Mouse (Mus musculus) kidney, adult 9 months (tissue): Measurements from ENCODE around the gene Plppr1.

ENCODE experiments used
- DNase-seq: peaks from one replicate; pipeline ENCODE4 v3.0.0; 2022

Gene Plppr1

GRCm38 (mm10) chr4:49059021-49059401 lies at the start of gene Plppr1:
Gene Plppr1 (plus strand): TSS chr4:49059273.
- peak; percentile 13 for DNase-seq

- no peak for DNase-seq
These were observed 42.4 kb upstream of the Plppr1 start for GRCm38 (mm10) chr4:49016701-49017100.

- no peak for DNase-seq
These were observed 35.9 kb upstream of the Plppr1 start for GRCm38 (mm10) chr4:49023221-49023620.

GRCm38 (mm10) chr4:49038311-49038710 lies 20.8 kb upstream of the Plppr1 start:
- no peak for DNase-seq

GRCm38 (mm10) chr4:49039854-49040253 lies 19.2 kb upstream of the Plppr1 start:
- no peak for DNase-seq

- DNase-seq: no peak
These were observed 17.4 kb upstream of the Plppr1 start for GRCm38 (mm10) chr4:49041655-49042054.

GRCm38 (mm10) chr4:49050628-49051027 lies 8.4 kb upstream of the Plppr1 start:
- no peak for DNase-seq

GRCm38 (mm10) chr4:49057916-49058315 lies 1.2 kb upstream of the Plppr1 start:
- no peak for DNase-seq

GRCm38 (mm10) chr4:49058557-49058956 lies 516 bp upstream of the Plppr1 start:
- peak; percentile 9 for DNase-seq

- DNase-seq: peak; percentile 7
These were observed 619 bp downstream of the Plppr1 start for GRCm38 (mm10) chr4:49059402-49060381.

GRCm38 (mm10) chr4:49069471-49069870 lies 10.4 kb downstream of the Plppr1 start:
- DNase-seq: no peak

- peak; percentile 51 for DNase-seq
These were observed 13.8 kb downstream of the Plppr1 start for GRCm38 (mm10) chr4:49072886-49073285.

- DNase-seq: no peak
These were observed 16.8 kb downstream of the Plppr1 start for GRCm38 (mm10) chr4:49075881-49076280.

- DNase-seq: no peak
These were observed 20.3 kb downstream of the Plppr1 start for GRCm38 (mm10) chr4:49079399-49079798.

GRCm38 (mm10) chr4:49088205-49088604 lies 29.1 kb downstream of the Plppr1 start:
- DNase-seq: no peak

GRCm38 (mm10) chr4:49090461-49090860 lies 31.4 kb downstream of the Plppr1 start:
- no peak for DNase-seq

GRCm38 (mm10) chr4:49099448-49099847 lies 40.4 kb downstream of the Plppr1 start:
- DNase-seq: peak; percentile 2

GRCm38 (mm10) chr4:49101934-49102768 lies 43.1 kb downstream of the Plppr1 start:
- no peak for DNase-seq

GRCm38 (mm10) chr4:49102769-49103193 lies 43.7 kb downstream of the Plppr1 start:
- no peak for DNase-seq

GRCm38 (mm10) chr4:49104860-49105259 lies 45.8 kb downstream of the Plppr1 start:
- peak; percentile 3 for DNase-seq

GRCm38 (mm10) chr4:49107895-49108294 lies 48.8 kb downstream of the Plppr1 start:
- DNase-seq: no peak

- no peak for DNase-seq
These were observed 49.3 kb downstream of the Plppr1 start for GRCm38 (mm10) chr4:49108371-49108770.

GRCm38 (mm10) chr4:49109989-49110388 lies 50.9 kb downstream of the Plppr1 start:
- DNase-seq: no peak

GRCm38 (mm10) chr4:49118842-49119241 lies 59.8 kb downstream of the Plppr1 start:
- no peak for DNase-seq
